Comparison of ENCODE assay signal across 18 mouse cellular contexts in genomic region chr17:84657422-84657732, GRCm38 (mm10). TPM values are rescaled to one million over a fixed set of nuclear protein-coding genes. Genes with fewer than 3 reads are reported as not detected.
DNase-seq lines count a peak whose midpoint lies in the region; ATAC-seq and TF ChIP-seq lines count a peak whose summit lies in the region.
"Had no signal": no experiment of that assay in that cellular context is flagged by ENCODE, and none has a peak within 500 bp of the region (broad histone marks: within the 10 kb centered on the region; RNA-seq: fewer than 3 reads in every experiment).

No protein-coding gene starts in this region.

- no peaks in the 10 kb centered on the region for H3K27me3 ChIP-seq in kidney, embryonic 15.5 days
- no peaks in the 10 kb centered on the region for H3K27me3 ChIP-seq in CH12.LX (replicated peaks)
- no peaks in the 10 kb centered on the region for H3K27me3 ChIP-seq in hindbrain, embryonic 12.5 days
- H3K27me3 ChIP-seq in neural tube, embryonic 12.5 days (replicated peaks), result no peaks in the 10 kb centered on the region
- H3K27me3 ChIP-seq: embryonic facial prominence, embryonic 12.5 days; forebrain, embryonic 12.5 days; heart, embryonic 13.5 days; limb, embryonic 12.5 days had no signal

- H3K79me2 ChIP-seq in CH12.LX (replicated peaks; ENCODE audit: control insufficient read depth, extremely low read depth, insufficient read depth, poor library complexity, severe bottlenecking), result no peaks in the 10 kb centered on the region

- in situ Hi-C loops in CH12.LX (cut with MboI; ENCODE audit: low pct_ligation_motif_present, low pct_unique_long_range_greater_than_20kb, low sequenced_read_pairs), result no loop called here

- H3K9me3 ChIP-seq in kidney, embryonic 15.5 days (replicated peaks), result no peaks in the 10 kb centered on the region
- no peaks in the 10 kb centered on the region for H3K9me3 ChIP-seq in CH12.LX (replicated peaks; ENCODE audit: low read length)
- H3K9me3 ChIP-seq in hindbrain, embryonic 12.5 days (replicated peaks), result no peaks in the 10 kb centered on the region
- no peaks in the 10 kb centered on the region for H3K9me3 ChIP-seq in neural tube, embryonic 12.5 days
- H3K9me3 ChIP-seq: embryonic facial prominence, embryonic 12.5 days; forebrain, embryonic 12.5 days; heart, embryonic 13.5 days; limb, embryonic 12.5 days had no signal

- H3K9ac ChIP-seq in kidney, embryonic 15.5 days, result no peak overlapping the region
- no peak overlapping the region for H3K9ac ChIP-seq in CH12.LX (ENCODE audit: insufficient read depth, low read depth)
- no peak overlapping the region for H3K9ac ChIP-seq in hindbrain, embryonic 12.5 days
- no peak overlapping the region for H3K9ac ChIP-seq in neural tube, embryonic 12.5 days
- H3K9ac ChIP-seq: embryonic facial prominence, embryonic 12.5 days; forebrain, embryonic 12.5 days; heart, embryonic 13.5 days; limb, embryonic 12.5 days; liver, postnatal 0 days had no signal

- 0 out of 2 replicates have a peak overlapping the region, but pooled peaks have one; percentile 7 for H3K27ac ChIP-seq in kidney, embryonic 15.5 days
- H3K27ac ChIP-seq in CH12.LX (ENCODE audit: insufficient read depth, low read depth), result no peak overlapping the region
- H3K27ac ChIP-seq in hindbrain, embryonic 12.5 days, result 0 out of 2 replicates have a peak overlapping the region, but pooled peaks have one; percentile 24
- 0 out of 2 replicates have a peak overlapping the region, but pooled peaks have one; percentile 3 for H3K27ac ChIP-seq in neural tube, embryonic 12.5 days
- H3K27ac ChIP-seq: forebrain, embryonic 12.5 days; heart, embryonic 13.5 days; limb, embryonic 12.5 days; macrophage had no signal

- H3K36me3 ChIP-seq in kidney, embryonic 15.5 days, result 0 out of 2 replicates have a peak, but pooled peaks cover 8% of the 10 kb centered on the region
- peaks cover 0 to 12% of the 10 kb centered on the region in 2 experiments for H3K36me3 ChIP-seq in CH12.LX (replicated peaks in 1 of 2; ENCODE audit: control insufficient read depth in 1 of 2, insufficient read depth in 1 of 2, low read length in 1 of 2)
- H3K36me3 ChIP-seq in hindbrain, embryonic 12.5 days, result no peaks in the 10 kb centered on the region
- H3K36me3 ChIP-seq in neural tube, embryonic 12.5 days, result no peaks in the 10 kb centered on the region
- H3K36me3 ChIP-seq: forebrain, embryonic 12.5 days; heart, embryonic 13.5 days; limb, embryonic 12.5 days had no signal

- peak; percentile 6 for TF ChIP-seq RAD21 in CH12.LX (IDR thresholded peaks at IDR 0.05; ENCODE audit: low read depth, low read length)

- TF ChIP-seq POLR2A in CH12.LX (IDR thresholded peaks at IDR 0.05; ENCODE audit: low read depth, low read length), result no peak

- no peak overlapping the region for H3K4me2 ChIP-seq in kidney, embryonic 15.5 days
- no peak overlapping the region for H3K4me2 ChIP-seq in CH12.LX (ENCODE audit: insufficient read depth, low read depth, poor library complexity, severe bottlenecking)
- H3K4me2 ChIP-seq in hindbrain, embryonic 12.5 days (replicated peaks), result no peak overlapping the region
- H3K4me2 ChIP-seq in neural tube, embryonic 12.5 days (replicated peaks), result no peak overlapping the region
- H3K4me2 ChIP-seq: embryonic facial prominence, embryonic 12.5 days; forebrain, embryonic 12.5 days; heart, embryonic 13.5 days; limb, embryonic 12.5 days had no signal

- ATAC-seq in kidney, embryonic 15.5 days (replicated peaks; ENCODE audit: low FRiP score), result 0 out of 2 replicates have a peak, but pooled peaks have one; percentile 7
- ATAC-seq in hindbrain, embryonic 12.5 days (ENCODE audit: low FRiP score), result peak; percentile 29; the same call in 1 of the 2 replicates
- ATAC-seq in neural tube, embryonic 12.5 days (ENCODE audit: low FRiP score, low read depth), result 0 out of 2 replicates have a peak, but pooled peaks have one; percentile 7
- ATAC-seq: liver, postnatal 0 days had no signal

- no peak overlapping the region for H3K4me3 ChIP-seq in kidney, embryonic 15.5 days (replicated peaks)
- H3K4me3 ChIP-seq in CH12.LX (replicated peaks in 1 of 3; ENCODE audit: low read depth in 2 of 3, low read length in 2 of 3, poor library complexity in 1 of 3), result no peak overlapping the region
- no peak overlapping the region for H3K4me3 ChIP-seq in hindbrain, embryonic 12.5 days
- no peak overlapping the region for H3K4me3 ChIP-seq in neural tube, embryonic 12.5 days
- H3K4me3 ChIP-seq: embryonic facial prominence, embryonic 12.5 days; forebrain, embryonic 12.5 days; heart, embryonic 13.5 days; limb, embryonic 12.5 days had no signal

- TF ChIP-seq CTCF in CH12.LX (conservative IDR thresholded peaks at IDR 0.05 in 1 of 2, IDR thresholded peaks at IDR 0.05 in 1 of 2; ENCODE audit: low read depth in 2 of 2, low read length in 2 of 2), result no peak

- peaks cover 36% of the 10 kb centered on the region for H3K4me1 ChIP-seq in kidney, embryonic 15.5 days
- 0 out of 4 replicates have a peak, but pooled peaks cover 0 to 3% of the 10 kb centered on the region in 2 experiments for H3K4me1 ChIP-seq in CH12.LX (ENCODE audit: control insufficient read depth in 1 of 2, insufficient read depth in 2 of 2)
- peaks cover 32% of the 10 kb centered on the region for H3K4me1 ChIP-seq in hindbrain, embryonic 12.5 days
- H3K4me1 ChIP-seq in neural tube, embryonic 12.5 days, result peaks cover 14% of the 10 kb centered on the region

- WGBS in kidney, embryonic 15.5 days, result 43% methylated on average over 3 of the region's 3 CpGs
- WGBS in hindbrain, embryonic 12.5 days, result 72% methylated on average over 3 of the region's 3 CpGs
- 66% methylated on average over 3 of the region's 3 CpGs for WGBS in neural tube, embryonic 12.5 days

- dilution Hi-C loops in CH12.LX (cut with MboI; ENCODE audit: extremely low pct_ligation_motif_present, extremely low pct_unique_long_range_greater_than_20kb, low sequenced_read_pairs), result no loop called here

- TF ChIP-seq EP300 in CH12.LX (IDR thresholded peaks at IDR 0.05; ENCODE audit: low read length), result no peak

- DNase-seq in kidney, adult 9 months, result no peak
- no peak for DNase-seq in CH12.LX (ENCODE audit: extremely low read depth)
- no peak for DNase-seq in ovary, postnatal 14 days (ENCODE audit: low spot score)
- DNase-seq in testis, postnatal 14 days (ENCODE audit: low spot score), result no peak
- DNase-seq: adrenal gland, postnatal 36 days; cerebellum, postnatal 14 days; gastrocnemius, postnatal 14 days; liver, postnatal 0 days; thymus, postnatal 4 days had no signal

TF ChIP-seq in CH12.LX, 34 proteins besides CTCF, POLR2A, EP300 and RAD21:
- TF ChIP-seq KAT2A (IDR thresholded peaks at IDR 0.05; ENCODE audit: insufficient replicate concordance, low read length) (no peak), NELFE (IDR thresholded peaks at IDR 0.05; ENCODE audit: low read depth, low read length) (no peak), MAFK (IDR thresholded peaks at IDR 0.05; ENCODE audit: insufficient replicate concordance, low read length) (no peak), CHD2 (IDR thresholded peaks at IDR 0.05; ENCODE audit: low read length) (no peak), ETS1 (conservative IDR thresholded peaks at IDR 0.05; ENCODE audit: low read depth, low read length) (no peak), MXI1 (IDR thresholded peaks at IDR 0.05; ENCODE audit: low read depth, low read length) (no peak), ZC3H11A (IDR thresholded peaks at IDR 0.05; ENCODE audit: low read depth, low read length) (no peak), JUND (conservative IDR thresholded peaks at IDR 0.05; ENCODE audit: low read depth, low read length) (no peak)
TF ChIP-seq in CH12.LX: peak in this region for 0.

RNA-seq across cellular contexts. Expression of gene Abcg8, which starts 18.7 kb away (rescaled TPM):
- 0.13 and 0.27 TPM in 2 replicates for polyA plus RNA-seq in kidney, embryonic 15.5 days (2015; fragmentation: Nextera tagmentation; extraction: Ambion mirVana)
- 0.04 TPM in 1 of 2 replicates, not detected in the other for total RNA-seq in CH12.LX (2012; rRNA removed)
- total RNA-seq in CH12.LX (2014; rRNA removed), result not detected in 2 replicates
- polyA plus RNA-seq in CH12.LX (2012; ENCODE audit: insufficient read length, low read depth), result not detected in 2 replicates
- 0.12 and 0.22 TPM in 2 replicates for polyA plus RNA-seq in hindbrain, embryonic 12.5 days (2016; fragmentation: Nextera tagmentation; extraction: Ambion mirVana)
- not detected in 2 replicates for polyA plus RNA-seq in neural tube, embryonic 12.5 days (2016; fragmentation: Nextera tagmentation; extraction: Ambion mirVana)
- total RNA-seq: adrenal gland, postnatal 36 days; gastrocnemius, postnatal 14 days; MEL had no signal
- polyA plus RNA-seq: heart, embryonic 13.5 days; macrophage had no signal

RNA-seq across cellular contexts. Expression of gene Abcg5, which starts 25.4 kb away (rescaled TPM):
- polyA plus RNA-seq in kidney, embryonic 15.5 days (2015; fragmentation: Nextera tagmentation; extraction: Ambion mirVana), result 4.0 TPM in 2 replicates
- not detected in 2 replicates for total RNA-seq in CH12.LX (2012; rRNA removed)
- not detected in 2 replicates for total RNA-seq in CH12.LX (2014; rRNA removed)
- polyA plus RNA-seq in CH12.LX (2012; ENCODE audit: insufficient read length, low read depth), result not detected in 2 replicates
- polyA plus RNA-seq in hindbrain, embryonic 12.5 days (2016; fragmentation: Nextera tagmentation; extraction: Ambion mirVana), result 3.8 and 5.8 TPM in 2 replicates
- polyA plus RNA-seq in neural tube, embryonic 12.5 days (2016; fragmentation: Nextera tagmentation; extraction: Ambion mirVana), result 0.24 and 0.42 TPM in 2 replicates
- total RNA-seq: adrenal gland, postnatal 36 days; gastrocnemius, postnatal 14 days; MEL had no signal
- polyA plus RNA-seq: macrophage had no signal

RNA-seq across cellular contexts. Expression of gene Dync2li1, which starts 31.1 kb away (rescaled TPM):
- 51.0 and 52.8 TPM in 2 replicates for polyA plus RNA-seq in kidney, embryonic 15.5 days (2015; fragmentation: Nextera tagmentation; extraction: Ambion mirVana)
- total RNA-seq in CH12.LX (2012; rRNA removed) (5.5 and 11.7 TPM in 2 replicates), CH12.LX (2014; rRNA removed) (7.6 and 9.4 TPM in 2 replicates)
- polyA plus RNA-seq in CH12.LX (2012; ENCODE audit: insufficient read length, low read depth), result 10.3 and 12.3 TPM in 2 replicates
- 34.9 and 37.7 TPM in 2 replicates for polyA plus RNA-seq in hindbrain, embryonic 12.5 days (2016; fragmentation: Nextera tagmentation; extraction: Ambion mirVana)
- 25.5 and 27.9 TPM in 2 replicates for polyA plus RNA-seq in neural tube, embryonic 12.5 days (2016; fragmentation: Nextera tagmentation; extraction: Ambion mirVana)
- total RNA-seq: MEL had no signal
